Mouse (Mus musculus) thymus, adult 2 months (tissue): ENCODE measurements at regions not wholly inside any gene's neighbourhood (a gene's known extent, or its start where the extent isn't known, plus 50 kb on each side); places are given as distances from the start of the nearest gene placed in this dataset.

Experiments used
- DNase-seq: peaks from one replicate; pipeline ENCODE4 v3.0.0; 2021
- H3K27ac ChIP-seq: fragments of 200-500 bp; 2 replicates; pipeline ENCODE4 v1.5.1; 2012; ENCODE audit warnings: low read length, control low read depth; ENCODE audit not compliant: control insufficient read depth, insufficient read depth
- H3K27me3 ChIP-seq: fragments of 200-500 bp; 2 replicates; pipeline ENCODE4 v1.6.1; 2012; ENCODE audit warnings: mild to moderate bottlenecking, low read length, moderate library complexity, mixed read lengths; ENCODE audit not compliant: control insufficient read depth, insufficient read depth
- H3K36me3 ChIP-seq: fragments of 200-500 bp; 2 replicates; pipeline ENCODE4 v1.6.1; 2012; ENCODE audit warnings: mild to moderate bottlenecking, low read length, moderate library complexity; ENCODE audit not compliant: control insufficient read depth, insufficient read depth
- H3K4me1 ChIP-seq: fragments of 200-500 bp; replicated peaks from 2 replicates; pipeline ENCODE4 v1.6.1; 2012; ENCODE audit warnings: low read length; ENCODE audit not compliant: control insufficient read depth, insufficient read depth
- H3K4me3 ChIP-seq: fragments of 200-500 bp; 2 replicates; pipeline ENCODE4 v1.5.1; 2012; ENCODE audit warnings: mild to moderate bottlenecking, low read length, control low read depth, moderate library complexity; ENCODE audit not compliant: control insufficient read depth, insufficient read depth
- CTCF ChIP-seq: fragments of 200-500 bp; IDR thresholded peaks from 2 replicates; pipeline ENCODE4 v1.5.1; 2012; ENCODE audit warnings: mild to moderate bottlenecking, control low read depth, low read length, moderate library complexity, borderline replicate concordance; ENCODE audit not compliant: control insufficient read depth, poor library complexity, insufficient read depth; ENCODE audit errors: extremely low read depth
- POLR2A ChIP-seq: fragments of 200-500 bp; IDR thresholded peaks from 2 replicates; pipeline ENCODE4 v1.6.1; 2012; ENCODE audit warnings: mild to moderate bottlenecking, low read length, control low read depth, moderate library complexity; ENCODE audit not compliant: control insufficient read depth, poor library complexity, insufficient read depth; ENCODE audit errors: extremely low read depth
- WGBS: fragments of 180-500 bp; shearing (Covaris S2); methylation state at CpG from one replicate; pipeline ENCODE4 v1.1.7; 2018; 5-methylcytosine and 5-hydroxymethylcytosine counted together

DNA sequence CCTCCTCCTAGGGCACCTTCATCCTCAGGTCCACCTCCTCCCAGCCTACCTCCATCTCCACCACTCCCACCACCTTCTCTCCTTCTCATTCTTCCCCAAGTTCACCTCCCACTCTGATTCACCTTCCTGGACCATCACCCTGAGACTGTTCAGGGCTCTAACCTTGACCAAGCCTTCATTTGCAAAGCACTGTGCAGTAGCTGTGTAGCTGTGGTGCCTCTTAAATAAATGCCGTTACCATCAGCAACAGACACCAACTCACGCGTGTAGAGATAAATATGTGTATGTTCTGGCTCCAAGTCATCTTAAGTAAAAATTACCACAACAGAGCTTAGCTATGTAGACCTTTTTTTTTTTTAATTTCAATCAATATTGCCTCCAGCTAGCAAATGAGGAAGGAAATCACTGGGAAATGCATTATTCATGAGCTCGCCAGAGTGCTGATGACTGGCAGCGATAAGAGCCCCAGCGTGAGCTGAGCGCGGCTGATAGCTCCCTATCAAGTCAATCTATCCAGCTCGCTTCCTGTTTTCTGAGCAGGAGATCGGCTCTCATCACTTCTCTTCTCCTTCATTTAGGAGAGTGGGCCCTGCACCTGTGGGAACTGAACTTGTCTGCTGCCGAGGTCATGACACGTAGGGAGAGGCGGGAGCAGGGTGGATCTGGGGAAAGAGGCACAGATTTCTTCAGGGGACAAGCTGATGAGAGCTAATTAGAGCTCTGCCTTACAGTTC lies 185.9 kb upstream of the Six2 start:
- DNase-seq = no peak
- WGBS = 4% methylated on average over 13 of the region's 13 CpGs

DNA sequence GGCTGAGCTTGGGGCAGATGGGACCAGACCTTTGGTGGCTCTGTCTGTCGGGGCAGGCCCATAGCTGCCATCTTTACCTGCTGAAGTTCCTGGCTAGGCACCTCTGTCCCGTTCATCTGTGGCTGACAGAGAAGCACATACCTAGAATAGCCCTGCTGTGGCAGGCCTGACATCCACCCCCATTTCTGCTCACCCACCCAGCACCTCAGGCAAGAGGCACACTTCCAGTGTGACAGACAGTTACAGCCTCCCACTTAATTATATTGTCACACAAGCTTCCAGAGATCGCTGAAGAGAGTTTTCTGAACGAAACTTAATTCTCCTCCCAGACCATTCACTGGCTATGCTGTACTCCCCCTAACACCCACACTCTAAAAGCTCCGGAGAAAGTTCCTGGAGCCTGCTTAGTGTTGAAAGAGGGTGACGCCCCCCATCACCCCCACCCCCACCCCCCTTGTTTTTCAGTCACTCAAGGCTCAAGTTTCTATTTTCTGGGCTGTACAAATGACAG lies 184.9 kb upstream of the Six2 start:
- H3K4me3 ChIP-seq = no peak overlapping the region
- H3K36me3 ChIP-seq = no peaks in the 10 kb centered on the region
- TF ChIP-seq CTCF (no peak), POLR2A (no peak)
- no peak overlapping the region for H3K27ac ChIP-seq
- H3K27me3 ChIP-seq = no peaks in the 10 kb centered on the region
- 80% methylated on average over 6 of the region's 6 CpGs for WGBS
- DNase-seq = no peak
- peaks cover 6% of the 10 kb centered on the region for H3K4me1 ChIP-seq

More for the DNA sequence above, 185.9 kb upstream of the Six2 start:
- H3K36me3 ChIP-seq = no peaks in the 10 kb centered on the region
- peaks cover 6% of the 10 kb centered on the region for H3K4me1 ChIP-seq
- no peaks in the 10 kb centered on the region for H3K27me3 ChIP-seq
- no peak overlapping the region for H3K4me3 ChIP-seq
- no peak overlapping the region for H3K27ac ChIP-seq
- TF ChIP-seq CTCF (no peak), POLR2A (no peak)

DNA sequence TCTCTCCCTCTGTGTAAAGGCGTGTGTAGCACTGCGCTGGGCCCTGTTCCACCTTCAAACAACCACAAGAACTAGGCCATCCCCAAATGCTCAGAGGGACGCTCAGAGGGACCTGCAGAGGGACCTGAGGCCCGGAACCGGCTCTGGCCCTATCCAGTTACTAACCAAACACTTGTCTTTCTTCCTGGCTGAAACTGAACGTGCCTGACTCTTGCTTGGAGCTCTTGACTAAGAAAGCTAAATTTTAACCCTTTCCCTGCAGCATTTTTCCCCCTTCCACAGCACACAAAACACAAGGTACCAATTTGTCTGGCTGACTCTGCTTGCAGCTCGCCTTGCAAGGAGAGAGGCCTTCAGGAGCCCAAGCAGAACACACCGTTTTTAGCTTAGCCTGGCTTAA lies 182.3 kb upstream of the Six2 start:
- H3K27me3 ChIP-seq = no peaks in the 10 kb centered on the region
- no peak overlapping the region for H3K27ac ChIP-seq
- WGBS = 86% methylated on average over 8 of the region's 8 CpGs
- H3K4me3 ChIP-seq = no peak overlapping the region
- H3K4me1 ChIP-seq = peaks cover 6% of the 10 kb centered on the region
- DNase-seq = no peak
- no peak for TF ChIP-seq POLR2A
- no peak for TF ChIP-seq CTCF
- H3K36me3 ChIP-seq = no peaks in the 10 kb centered on the region

DNA sequence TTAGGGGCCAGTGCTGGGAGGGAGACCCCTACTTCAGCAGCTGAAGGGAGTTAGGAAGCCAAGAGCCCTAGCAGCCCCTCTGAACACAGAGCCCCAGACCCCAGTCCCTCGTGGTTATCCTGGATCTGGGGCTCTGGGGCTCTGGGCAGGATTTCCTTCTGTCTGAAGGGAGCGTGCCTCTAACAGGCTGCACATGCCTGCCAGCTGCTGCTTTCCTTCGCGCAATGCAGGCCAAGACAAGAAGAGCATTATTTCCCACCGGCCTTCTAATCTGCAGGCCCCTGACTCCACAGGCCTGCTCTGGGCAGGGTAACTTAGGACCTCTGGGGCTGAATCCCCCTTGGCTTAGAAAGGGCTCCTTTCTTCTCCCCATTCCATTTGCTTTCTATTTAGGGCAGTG lies 181.1 kb upstream of the Six2 start:
- WGBS = 76% methylated on average over 5 of the region's 5 CpGs
- TF ChIP-seq POLR2A (no peak), CTCF (no peak)
- H3K36me3 ChIP-seq = no peaks in the 10 kb centered on the region
- no peak overlapping the region for H3K27ac ChIP-seq
- no peak overlapping the region for H3K4me3 ChIP-seq
- DNase-seq = no peak
- H3K27me3 ChIP-seq = no peaks in the 10 kb centered on the region
- peaks cover 4% of the 10 kb centered on the region for H3K4me1 ChIP-seq

GRCm38 (mm10) chr17:85867945-85868616 lies 180.0 kb upstream of the Six2 start:
- 94% methylated on average over 12 of the region's 12 CpGs for WGBS
- no peak for TF ChIP-seq POLR2A
- TF ChIP-seq CTCF = no peak
- no peaks in the 10 kb centered on the region for H3K36me3 ChIP-seq
- no peak overlapping the region for H3K27ac ChIP-seq
- H3K4me1 ChIP-seq = no peaks in the 10 kb centered on the region
- DNase-seq = no peak
- H3K27me3 ChIP-seq = no peaks in the 10 kb centered on the region
- H3K4me3 ChIP-seq = no peak overlapping the region

DNA sequence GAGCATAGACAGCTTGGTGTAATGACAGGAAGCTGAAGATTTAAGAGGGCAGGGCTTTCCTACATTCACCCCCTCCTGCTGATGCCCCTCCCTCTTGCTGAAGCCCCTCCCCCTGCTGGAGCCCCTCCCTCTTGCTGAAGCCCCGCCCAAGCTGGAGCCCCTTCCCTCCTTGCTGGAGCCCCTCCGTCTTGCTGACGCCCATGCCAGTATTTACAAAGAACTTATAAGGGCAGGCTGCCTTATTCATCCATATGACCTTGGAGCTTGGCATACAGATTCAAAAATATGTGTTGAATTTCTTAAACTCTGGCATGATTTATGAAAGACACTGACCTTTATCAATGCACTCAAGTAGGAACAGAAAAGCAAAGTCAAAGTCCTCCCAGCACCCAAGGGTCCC lies 178.5 kb upstream of the Six2 start:
- no peak for DNase-seq
- no peaks in the 10 kb centered on the region for H3K36me3 ChIP-seq
- 89% methylated on average over 3 of the region's 3 CpGs for WGBS
- no peak overlapping the region for H3K4me3 ChIP-seq
- H3K4me1 ChIP-seq = no peaks in the 10 kb centered on the region
- no peaks in the 10 kb centered on the region for H3K27me3 ChIP-seq
- TF ChIP-seq CTCF (no peak), POLR2A (no peak)
- H3K27ac ChIP-seq = no peak overlapping the region

DNA sequence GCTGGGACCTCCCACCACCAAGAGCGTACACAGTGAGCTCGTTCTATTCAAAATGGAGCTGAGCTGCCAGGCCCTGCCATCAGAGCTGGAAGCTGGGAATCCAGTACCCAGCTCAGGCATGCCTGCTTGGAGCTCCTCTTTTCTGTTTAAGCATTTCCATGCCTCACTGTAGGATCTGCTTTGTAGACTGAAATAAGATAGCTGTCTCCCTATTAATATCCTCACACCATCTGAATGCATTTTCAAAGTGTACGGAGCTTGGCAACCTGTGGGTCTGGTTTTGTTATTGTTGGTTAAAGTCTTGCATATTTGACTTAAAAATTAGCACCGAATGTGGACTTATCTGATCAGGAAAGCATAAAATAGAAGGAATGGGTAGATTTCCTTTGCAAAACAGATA lies 177.9 kb upstream of the Six2 start:
- Histone ChIP-seq H3K4me1 (no peaks in the 10 kb centered on the region), H3K4me3 (no peak overlapping the region), H3K27ac (no peak overlapping the region), H3K27me3 (no peaks in the 10 kb centered on the region), H3K36me3 (no peaks in the 10 kb centered on the region)
- TF ChIP-seq CTCF (no peak), POLR2A (no peak)
- DNase-seq = no peak
- WGBS = 96% methylated on average over 4 of the region's 4 CpGs
